Mouse (Mus musculus) brain, embryonic 14.5 days (tissue): Measurements from ENCODE around the gene BC067074.

Source experiments
- CTCF ChIP-seq: fragments of 200-500 bp; IDR thresholded peaks from 2 replicates; pipeline ENCODE4 v1.5.1; 2012; ENCODE audit warnings: inconsistent platforms, mild to moderate bottlenecking, moderate library complexity, borderline replicate concordance; ENCODE audit not compliant: insufficient read depth, insufficient read length; ENCODE audit errors: extremely low read depth
- POLR2A ChIP-seq: fragments of 200-500 bp; IDR thresholded peaks from 2 replicates; pipeline ENCODE4 v1.6.1; 2012; ENCODE audit warnings: mild to moderate bottlenecking, inconsistent platforms, borderline replicate concordance; ENCODE audit not compliant: poor library complexity, insufficient read depth, insufficient read length, severe bottlenecking; ENCODE audit errors: extremely low read depth

- TF ChIP-seq CTCF (no peak), POLR2A (no peak)
These were observed 911 bp downstream of the BC067074 start for GRCm38 (mm10) chr13:113293707-113294432.
